Mouse (Mus musculus) CH12.LX (cell line): ENCODE measurements around the gene Gm10392. TPM values are rescaled to one million over a fixed set of nuclear protein-coding genes. Genes with fewer than 3 reads are reported as not detected.
"Not testable (repeated sequence)": the region's sequence is repeated elsewhere in the genome, so short reads cannot be mapped to it uniquely, and the experiment has no call there.

Experiments
- DNase-seq: peaks from one replicate; pipeline ENCODE4 v3.0.0-alpha.2; 2013; ENCODE audit errors: extremely low read depth
- H3K27ac ChIP-seq: 2 replicates; pipeline ENCODE4 v1.5.1; 2012; ENCODE audit warnings: low read depth, mild to moderate bottlenecking, control low read depth, moderate library complexity; ENCODE audit not compliant: insufficient read depth
- H3K27me3 ChIP-seq: replicated peaks from 2 replicates; pipeline ENCODE3; 2012; ENCODE audit warnings: inconsistent platforms
- H3K36me3 ChIP-seq, 2 experiments: replicated peaks in 1 of 2; 2 replicates each; pipeline versions ENCODE3 to v1.6.1; 2012; ENCODE audit warnings: inconsistent platforms in 1 of 2, low read length in 1 of 2, mild to moderate bottlenecking in 1 of 2, mixed read lengths in 1 of 2, moderate library complexity in 1 of 2; ENCODE audit not compliant: control insufficient read depth in 1 of 2, insufficient read depth in 1 of 2
- H3K4me1 ChIP-seq, 2 experiments: 2 replicates each; pipeline ENCODE4 v1.6.1; 2012; ENCODE audit warnings: inconsistent platforms in 1 of 2, moderate library complexity in 1 of 2; ENCODE audit not compliant: insufficient read depth in 2 of 2, control insufficient read depth in 1 of 2
- H3K4me2 ChIP-seq: 2 replicates; pipeline ENCODE4 v1.6.1; 2012; ENCODE audit warnings: low read depth, mild to moderate bottlenecking, control low read depth; ENCODE audit not compliant: poor library complexity, insufficient read depth, severe bottlenecking
- H3K4me3 ChIP-seq, 3 experiments: fragments of 150-350 bp in 1 of 3; sonication (generic) in 1 of 3; replicated peaks in 1 of 3; 2 replicates each; pipeline versions ENCODE3 to v1.5.1; 2011 to 2012; ENCODE audit warnings: low read depth in 2 of 3, low read length in 2 of 3, mild to moderate bottlenecking in 2 of 3, moderate library complexity in 2 of 3, control low read depth in 1 of 3, improper control_type of control experiment in 1 of 3, inconsistent platforms in 1 of 3, mixed read lengths in 1 of 3; ENCODE audit not compliant: poor library complexity in 1 of 3
- H3K79me2 ChIP-seq: replicated peaks from 2 replicates; pipeline ENCODE4 v1.6.1; 2012; ENCODE audit warnings: mild to moderate bottlenecking, moderate library complexity; ENCODE audit not compliant: control insufficient read depth, poor library complexity, insufficient read depth, severe bottlenecking; ENCODE audit errors: extremely low read depth
- H3K9ac ChIP-seq: 2 replicates; pipeline ENCODE4 v1.6.1; 2012; ENCODE audit warnings: low read depth, mild to moderate bottlenecking, control low read depth, moderate library complexity; ENCODE audit not compliant: insufficient read depth
- H3K9me3 ChIP-seq: replicated peaks from 2 replicates; pipeline ENCODE3; 2012; ENCODE audit warnings: low read length, inconsistent platforms, mixed read lengths
- CTCF ChIP-seq, 2 experiments: IDR thresholded peaks in 1 of 2; conservative IDR thresholded peaks in 1 of 2; 2 replicates each; pipeline ENCODE4 v1.5.1; 2011 to 2012; ENCODE audit warnings: low read depth in 2 of 2, low read length in 2 of 2, improper control_type of control experiment in 1 of 2, inconsistent platforms in 1 of 2, mild to moderate bottlenecking in 1 of 2, moderate library complexity in 1 of 2
- E2F4 ChIP-seq: IDR thresholded peaks from 2 replicates; pipeline ENCODE4 v1.6.1; 2011; ENCODE audit warnings: low read depth, low read length, improper control_type of control experiment; ENCODE audit not compliant: insufficient replicate concordance
- JUN ChIP-seq: IDR thresholded peaks from 2 replicates; pipeline ENCODE4 v1.6.1; 2011; ENCODE audit warnings: low read depth, mild to moderate bottlenecking, low read length, improper control_type of control experiment, moderate library complexity; ENCODE audit not compliant: insufficient read depth
- MYC ChIP-seq: IDR thresholded peaks from 2 replicates; pipeline ENCODE4 v1.6.1; 2011; ENCODE audit warnings: low read depth, mild to moderate bottlenecking, improper control_type of control experiment, low read length
- NELFE ChIP-seq: IDR thresholded peaks from 2 replicates; pipeline ENCODE4 v1.6.1; 2011; ENCODE audit warnings: low read depth, low read length, improper control_type of control experiment
- PAX5 ChIP-seq: IDR thresholded peaks from 2 replicates; pipeline ENCODE4 v1.6.1; 2012; ENCODE audit warnings: low read length, inconsistent platforms, mixed read lengths
- RAD21 ChIP-seq: IDR thresholded peaks from 2 replicates; pipeline ENCODE4 v1.6.1; 2011; ENCODE audit warnings: low read depth, mild to moderate bottlenecking, low read length, improper control_type of control experiment, moderate library complexity
- RCOR1 ChIP-seq: conservative IDR thresholded peaks from 2 replicates; pipeline ENCODE4 v1.6.1; 2012; ENCODE audit warnings: low read depth, mild to moderate bottlenecking, inconsistent platforms, low read length, improper control_type of control experiment
- SMC3 ChIP-seq: IDR thresholded peaks from 2 replicates; pipeline ENCODE4 v1.6.1; 2011; ENCODE audit warnings: low read depth, low read length, improper control_type of control experiment
- UBTF ChIP-seq: IDR thresholded peaks from 2 replicates; pipeline ENCODE4 v1.6.1; 2012; ENCODE audit warnings: low read depth, mild to moderate bottlenecking, inconsistent platforms, low read length, improper control_type of control experiment, moderate library complexity
- dilution Hi-C: fragments of 300-500 bp; cut with MboI; formaldehyde crosslinking; loops from 2 replicates; pipeline ENCODE4 v1.14.3; 2020; ENCODE audit warnings: low sequenced_read_pairs; ENCODE audit not compliant: extremely low pct_unique_long_range_greater_than_20kb, extremely low pct_ligation_motif_present
- in situ Hi-C: fragments of 300-500 bp; cut with MboI; formaldehyde crosslinking; loops from 3 replicates; pipeline ENCODE4 v1.14.3; 2019; ENCODE audit warnings: low sequenced_read_pairs, low pct_ligation_motif_present, low pct_unique_long_range_greater_than_20kb, mixed read lengths
- polyA plus RNA-seq: library from polyadenylated mRNA; unstranded; fragments of >175 nt; gene quantifications from 2 replicates; pipeline ENCODE4 v1.2.1, GENCODE M21; 2012; ENCODE audit warnings: low read depth; ENCODE audit not compliant: insufficient read length
- total RNA-seq, 2 experiments: library from RNA; depleted of rRNA; stranded (reverse); fragments of 300-350 nt in 1 of 2; fragments of >200 nt in 1 of 2; gene quantifications; 2 replicates each; pipeline ENCODE4 v1.2.3; 2012 to 2014

Gm10392 gene
- total and polyA plus RNA-seq, 3 experiments, result 0.13 to 0.17 TPM; not detected in 1

GRCm38 (mm10) chr11:77528420-77528819, 9.4 kb upstream of the Gm10392 start:
- H3K4me2 ChIP-seq, H3K27me3 ChIP-seq, in situ Hi-C loops, H3K9me3 ChIP-seq, H3K79me2 ChIP-seq, H3K9ac ChIP-seq, H3K27ac ChIP-seq, DNase-seq, H3K4me1 ChIP-seq, H3K4me3 ChIP-seq, dilution Hi-C loops: not testable (repeated sequence)
- peak in 1 of 2 experiments; percentile 29; a peak in 2 of 4 replicates for TF ChIP-seq CTCF (conservative IDR thresholded peaks at IDR 0.05 in 1 of 2, IDR thresholded peaks at IDR 0.05 in 1 of 2; ENCODE audit: low read depth in 2 of 2, low read length in 2 of 2)
- H3K36me3 ChIP-seq, result peaks cover 0 to 17% of the 10 kb centered on the region in 2 experiments

- Histone ChIP-seq H3K9me3 (no peaks in the 10 kb centered on the region), H3K4me3 (no peak overlapping the region), H3K4me1 (peaks cover 0 to 6% of the 10 kb centered on the region in 2 experiments; a peak in 2 of 4 replicates), H3K79me2 (no peaks in the 10 kb centered on the region), H3K27me3 (no peaks in the 10 kb centered on the region), H3K4me2 (no peak overlapping the region), H3K27ac (no peak overlapping the region), H3K9ac (no peak overlapping the region), H3K36me3 (peaks cover 0 to 6% of the 10 kb centered on the region in 2 experiments)
- dilution Hi-C loops (no loop called here), in situ Hi-C loops (no loop called here)
- DNase-seq, result no peak
- TF ChIP-seq RCOR1, result no peak
- TF ChIP-seq CTCF (conservative IDR thresholded peaks at IDR 0.05 in 1 of 2, IDR thresholded peaks at IDR 0.05 in 1 of 2; ENCODE audit: low read depth in 2 of 2, low read length in 2 of 2), result peak in 1 of 2 experiments; percentile 34; a peak in 2 of 4 replicates
- peak; percentile 22; the same call in 1 of the 2 replicates for TF ChIP-seq SMC3
- no peak for TF ChIP-seq UBTF
- no peak for TF ChIP-seq E2F4
- TF ChIP-seq NELFE, result no peak
- peak; percentile 28 for TF ChIP-seq RAD21
- no peak for TF ChIP-seq JUN
- TF ChIP-seq PAX5, result no peak
- 0 out of 2 replicates have a peak, but pooled peaks have one; percentile 52 for TF ChIP-seq MYC
Observed at GRCm38 (mm10) chr11:77525804-77526486, 6.9 kb upstream of the Gm10392 start.
